Mouse (Mus musculus): ENCODE measurements around the gene Ift88. TPM values are rescaled to one million over a fixed set of nuclear protein-coding genes. Genes with fewer than 3 reads are reported as not detected.
A peak's percentile ranks its signal among the peaks of the same experiment; 100 is the strongest.

Ift88 gene
- polyA plus RNA-seq, 1 experiment from 2014 or later: 2.6 TPM

- H3K4me2 ChIP-seq: peak within 1 kb of the TSS; percentile 93
- H3K9ac ChIP-seq: peak within 1 kb of the TSS; percentile 75
- H3K9me3 ChIP-seq (replicated peaks): no peaks in the 10 kb centered on the region
- WGBS (ENCODE audit: insufficient replicate concordance): 2% methylated on average over 43 of the region's 43 CpGs
- peaks cover 19% of the 10 kb centered on the region for H3K4me1 ChIP-seq
- peak; percentile 99 for ATAC-seq
- peak within 1 kb of the TSS; percentile 65 for H3K4me3 ChIP-seq
- H3K27me3 ChIP-seq (replicated peaks): 0 out of 2 replicates have a peak, but pooled peaks cover 3% of the 10 kb centered on the region
- peak within 1 kb of the TSS; percentile 39 for H3K27ac ChIP-seq
- no peaks in the 10 kb centered on the region for H3K36me3 ChIP-seq
Observed at GRCm38 (mm10) chr14:57398065-57398757, 25.7 kb upstream of the Ift88 start, which contains the start of gene Cryl1. Cryl1 (minus strand) TSS chr14:57398529.

GRCm38 (mm10) chr14:57398813-57399427 is 24.9 kb upstream of the Ift88 start:
- Histone ChIP-seq H3K9ac (peak overlapping the region; percentile 57), H3K4me2 (peak overlapping the region; percentile 93), H3K4me3 (peak overlapping the region; percentile 65), H3K4me1 (peaks cover 21% of the 10 kb centered on the region), H3K9me3 (replicated peaks) (no peaks in the 10 kb centered on the region), H3K27ac (peak overlapping the region; percentile 16; the same call in 1 of the 2 replicates), H3K27me3 (replicated peaks) (0 out of 2 replicates have a peak, but pooled peaks cover 3% of the 10 kb centered on the region), H3K36me3 (no peaks in the 10 kb centered on the region)
- ATAC-seq: peak; percentile 30; the same call in 1 of the 2 replicates
- 9% methylated on average over 13 of the region's 13 CpGs for WGBS (ENCODE audit: insufficient replicate concordance)

GRCm38 (mm10) chr14:57402815-57403214 is 21.0 kb upstream of the Ift88 start:
- H3K4me3 ChIP-seq: no peak overlapping the region
- H3K27me3 ChIP-seq (replicated peaks): no peaks in the 10 kb centered on the region
- no peak overlapping the region for H3K9ac ChIP-seq
- ATAC-seq: no peak
- no peak overlapping the region for H3K4me2 ChIP-seq
- peaks cover 23% of the 10 kb centered on the region for H3K4me1 ChIP-seq
- no peak overlapping the region for H3K27ac ChIP-seq
- H3K9me3 ChIP-seq (replicated peaks): no peaks in the 10 kb centered on the region
- H3K36me3 ChIP-seq: no peaks in the 10 kb centered on the region

- H3K9ac ChIP-seq: no peak overlapping the region
- no peaks in the 10 kb centered on the region for H3K9me3 ChIP-seq (replicated peaks)
- no peaks in the 10 kb centered on the region for H3K36me3 ChIP-seq
- H3K27me3 ChIP-seq (replicated peaks): no peaks in the 10 kb centered on the region; the same call in 1 of the 2 replicates
- ATAC-seq: 0 out of 2 replicates have a peak, but pooled peaks have one; percentile 37
- no peak overlapping the region for H3K4me3 ChIP-seq
- peaks cover 11% of the 10 kb centered on the region; the same call in 1 of the 2 replicates for H3K4me1 ChIP-seq
- 12% methylated on average over 12 of the region's 12 CpGs for WGBS (ENCODE audit: insufficient replicate concordance)
- H3K4me2 ChIP-seq: peak overlapping the region; percentile 36
- H3K27ac ChIP-seq: no peak overlapping the region
Observed at GRCm38 (mm10) chr14:57407039-57407987, 16.5 kb upstream of the Ift88 start.

- Histone ChIP-seq H3K4me3 (no peak overlapping the region), H3K4me2 (no peak overlapping the region), H3K9ac (no peak overlapping the region), H3K36me3 (no peaks in the 10 kb centered on the region), H3K4me1 (peaks cover 11% of the 10 kb centered on the region; the same call in 1 of the 2 replicates), H3K27ac (no peak overlapping the region), H3K9me3 (replicated peaks) (no peaks in the 10 kb centered on the region), H3K27me3 (replicated peaks) (no peaks in the 10 kb centered on the region; the same call in 1 of the 2 replicates)
- WGBS (ENCODE audit: insufficient replicate concordance): 71% methylated on average over 8 of the region's 8 CpGs
- no peak for ATAC-seq
Observed at GRCm38 (mm10) chr14:57408100-57408499, 15.8 kb upstream of the Ift88 start.

- H3K36me3 ChIP-seq: no peaks in the 10 kb centered on the region
- no peaks in the 10 kb centered on the region for H3K9me3 ChIP-seq (replicated peaks)
- no peaks in the 10 kb centered on the region; the same call in 1 of the 2 replicates for H3K27me3 ChIP-seq (replicated peaks)
- H3K4me1 ChIP-seq: peaks cover 8% of the 10 kb centered on the region; the same call in 1 of the 2 replicates
- H3K4me2 ChIP-seq: no peak overlapping the region
- H3K9ac ChIP-seq: no peak overlapping the region
- no peak overlapping the region for H3K4me3 ChIP-seq
- H3K27ac ChIP-seq: no peak overlapping the region
- no peak for ATAC-seq
- 29% methylated on average over 6 of the region's 6 CpGs for WGBS (ENCODE audit: insufficient replicate concordance)
Observed at GRCm38 (mm10) chr14:57409106-57409505, 14.8 kb upstream of the Ift88 start.

- H3K36me3 ChIP-seq: no peaks in the 10 kb centered on the region
- no peak overlapping the region for H3K4me3 ChIP-seq
- WGBS (ENCODE audit: insufficient replicate concordance): 63% methylated on average over 7 of the region's 7 CpGs
- H3K27ac ChIP-seq: no peak overlapping the region
- no peaks in the 10 kb centered on the region for H3K9me3 ChIP-seq (replicated peaks)
- no peak for ATAC-seq
- H3K4me1 ChIP-seq: peaks cover 7% of the 10 kb centered on the region; the same call in 1 of the 2 replicates
- no peak overlapping the region for H3K4me2 ChIP-seq
- H3K27me3 ChIP-seq (replicated peaks): no peaks in the 10 kb centered on the region; the same call in 1 of the 2 replicates
- H3K9ac ChIP-seq: no peak overlapping the region
Observed at GRCm38 (mm10) chr14:57412166-57412565, 11.7 kb upstream of the Ift88 start.

- Histone ChIP-seq H3K9ac (no peak overlapping the region), H3K9me3 (replicated peaks) (no peaks in the 10 kb centered on the region), H3K27ac (no peak overlapping the region), H3K36me3 (no peaks in the 10 kb centered on the region), H3K4me1 (no peaks in the 10 kb centered on the region), H3K4me2 (no peak overlapping the region), H3K27me3 (replicated peaks) (no peaks in the 10 kb centered on the region; the same call in 1 of the 2 replicates), H3K4me3 (no peak overlapping the region)
- no peak for ATAC-seq
- WGBS (ENCODE audit: insufficient replicate concordance): 46% methylated on average over 2 of the region's 2 CpGs
Observed at GRCm38 (mm10) chr14:57417187-57417586, 6.7 kb upstream of the Ift88 start.

GRCm38 (mm10) chr14:57424212-57424561 is 325 bp downstream of the Ift88 start:
- Histone ChIP-seq H3K4me2 (peak overlapping the region; percentile 87), H3K27me3 (replicated peaks) (no peaks in the 10 kb centered on the region; the same call in 1 of the 2 replicates), H3K9me3 (replicated peaks) (no peaks in the 10 kb centered on the region), H3K4me3 (peak overlapping the region; percentile 69), H3K4me1 (peaks cover 7% of the 10 kb centered on the region; the same call in 1 of the 2 replicates), H3K27ac (no peak overlapping the region), H3K9ac (peak overlapping the region; percentile 72), H3K36me3 (no peaks in the 10 kb centered on the region)
- WGBS (ENCODE audit: insufficient replicate concordance): under 1% methylated on average over 19 of the region's 24 CpGs
- ATAC-seq: no peak; the same call in 1 of the 2 replicates

GRCm38 (mm10) chr14:57430451-57430850 is 6.6 kb downstream of the Ift88 start:
- Histone ChIP-seq H3K4me2 (no peak overlapping the region), H3K9ac (no peak overlapping the region), H3K4me1 (no peaks in the 10 kb centered on the region), H3K9me3 (replicated peaks) (no peaks in the 10 kb centered on the region), H3K27ac (no peak overlapping the region), H3K27me3 (replicated peaks) (no peaks in the 10 kb centered on the region), H3K36me3 (no peaks in the 10 kb centered on the region), H3K4me3 (no peak overlapping the region)
- no peak for ATAC-seq
- 59% methylated on average over 2 of the region's 2 CpGs for WGBS (ENCODE audit: insufficient replicate concordance)

- H3K27ac ChIP-seq: no peak overlapping the region
- H3K27me3 ChIP-seq (replicated peaks): no peaks in the 10 kb centered on the region
- H3K36me3 ChIP-seq: no peaks in the 10 kb centered on the region
- H3K9me3 ChIP-seq (replicated peaks): no peaks in the 10 kb centered on the region
- ATAC-seq: no peak
- H3K4me3 ChIP-seq: no peak overlapping the region
- no peaks in the 10 kb centered on the region for H3K4me1 ChIP-seq
- no peak overlapping the region for H3K9ac ChIP-seq
- no peak overlapping the region for H3K4me2 ChIP-seq
- 42% methylated on average over 1 of the region's 1 CpGs for WGBS (ENCODE audit: insufficient replicate concordance)
Observed at GRCm38 (mm10) chr14:57452516-57452915, 28.7 kb downstream of the Ift88 start.

All from liver, embryonic 12.5 days (tissue).